9 mouse cellular contexts compared by ENCODE assay signal in genomic region chr3:94412530-94412929, GRCm38 (mm10). TPM values are rescaled to one million over a fixed set of nuclear protein-coding genes. Genes with fewer than 3 reads are reported as not detected.
DNase-seq lines count a peak whose midpoint lies in the region; ATAC-seq and TF ChIP-seq lines count a peak whose summit lies in the region.
"Had no signal": no experiment of that assay in that cellular context is flagged by ENCODE, and none has a peak within 500 bp of the region (broad histone marks: within the 10 kb centered on the region; RNA-seq: fewer than 3 reads in every experiment).

No protein-coding gene starts in this region.

- no peak for TF ChIP-seq CTCF in gastrocnemius, adult 2 months (IDR thresholded peaks at IDR 0.05)
- TF ChIP-seq CTCF in small intestine, adult 2 months (IDR thresholded peaks at IDR 0.05; ENCODE audit: extremely low read depth, insufficient read length, insufficient replicate concordance, low read depth, low read length), result no peak

- peak overlapping the region; percentile 69 for H3K9ac ChIP-seq in forebrain, embryonic 12.5 days

- H3K9me3 ChIP-seq in forebrain, embryonic 12.5 days, result no peaks in the 10 kb centered on the region

- 8% methylated on average over 25 of the region's 25 CpGs for WGBS in forebrain, embryonic 12.5 days
- WGBS in small intestine, adult 2 months, result 2% methylated on average over 25 of the region's 25 CpGs

- H3K4me3 ChIP-seq in gastrocnemius, adult 2 months, result peak overlapping the region; percentile 74
- peak overlapping the region; percentile 58 for H3K4me3 ChIP-seq in forebrain, embryonic 12.5 days (replicated peaks)
- H3K4me3 ChIP-seq in small intestine, adult 2 months (ENCODE audit: low read depth, low read length), result peak overlapping the region; percentile 78

- intact Hi-C loops in gastrocnemius, adult 2 months (cut with DNase I), result no loop called here
- intact Hi-C loops in gastrocnemius, postnatal 36 days (cut with DNase I), result no loop called here

- H3K27ac ChIP-seq in gastrocnemius, adult 2 months, result peak overlapping the region; percentile 65
- H3K27ac ChIP-seq in forebrain, embryonic 12.5 days, result peak overlapping the region; percentile 83
- H3K27ac ChIP-seq in small intestine, adult 2 months (ENCODE audit: insufficient read depth, low read depth, low read length), result no peak overlapping the region

- TF ChIP-seq POLR2A in small intestine, adult 2 months (IDR thresholded peaks at IDR 0.05; ENCODE audit: low read depth, low read length), result no peak

- no peaks in the 10 kb centered on the region for H3K36me3 ChIP-seq in forebrain, embryonic 12.5 days (replicated peaks)
- no peaks in the 10 kb centered on the region for H3K36me3 ChIP-seq in small intestine, adult 2 months (ENCODE audit: control insufficient read depth, insufficient read depth, low read length)

- peak overlapping the region; percentile 92 for H3K4me2 ChIP-seq in forebrain, embryonic 12.5 days

- no peak; the same call in 1 of the 2 replicates for ATAC-seq in forebrain, embryonic 12.5 days (ENCODE audit: low FRiP score)

- DNase-seq in gastrocnemius, adult 2 months, result peak; percentile 30
- DNase-seq in gastrocnemius, postnatal 36 days, result no peak
- peak; percentile 72 for DNase-seq in CD4-positive, CD25-positive, alpha-beta regulatory T cell, adult 2 months (ENCODE audit: low read depth, low spot score)
- DNase-seq in liver, result peak; percentile 22
- no peak for DNase-seq in gastrocnemius, adult 18-20 months (ENCODE audit: low spot score)
- no peak for DNase-seq in urinary bladder, postnatal 4 days (ENCODE audit: low spot score in 2 of 2)

- H3K27me3 ChIP-seq in forebrain, embryonic 12.5 days, result no peaks in the 10 kb centered on the region
- H3K27me3 ChIP-seq in small intestine, adult 2 months (ENCODE audit: control insufficient read depth, insufficient read depth, low read length), result no peaks in the 10 kb centered on the region; the same call in 1 of the 2 replicates

- peaks cover 19% of the 10 kb centered on the region for H3K4me1 ChIP-seq in forebrain, embryonic 12.5 days
- peaks cover 9% of the 10 kb centered on the region for H3K4me1 ChIP-seq in small intestine, adult 2 months (ENCODE audit: control insufficient read depth, insufficient read depth, insufficient read length, low read length)

RNA-seq across cellular contexts. Expression of gene Tdrkh, which starts 0.5 kb away (rescaled TPM):
- total RNA-seq in gastrocnemius, adult 2 months (2021), result 1 to 10 TPM; 2.8 to 2.9 TPM
- 1 to 10 TPM; 1.3 to 1.9 TPM for total RNA-seq in gastrocnemius, postnatal 36 days (2021)
- 67.2 and 67.8 TPM in 2 replicates for polyA plus RNA-seq in forebrain, embryonic 12.5 days (2016; fragmentation: Nextera tagmentation; extraction: Ambion mirVana)
- not detected in 2 replicates for polyA plus RNA-seq in small intestine, adult 2 months (2012; rRNA removed)
- 1 to 10 TPM; 5.2 to 7.0 TPM for total RNA-seq in gastrocnemius, adult 18-20 months (2021)

RNA-seq across cellular contexts. Expression of gene Lingo4, which starts 14.2 kb away (rescaled TPM):
- total RNA-seq in gastrocnemius, adult 2 months (2021), result under 1 TPM; 0.31 to 0.39 TPM
- total RNA-seq in gastrocnemius, postnatal 36 days (2021), result under 1 TPM; 0.15 to 0.26 TPM
- polyA plus RNA-seq in forebrain, embryonic 12.5 days (2016; fragmentation: Nextera tagmentation; extraction: Ambion mirVana), result 0.78 and 0.82 TPM in 2 replicates
- 0.23 and 0.42 TPM in 2 replicates for polyA plus RNA-seq in small intestine, adult 2 months (2012; rRNA removed)
- under 1 TPM; 0.25 to 0.28 TPM for total RNA-seq in gastrocnemius, adult 18-20 months (2021)

RNA-seq across cellular contexts. Expression of gene Mrpl9, which starts 30.6 kb away (rescaled TPM):
- total RNA-seq in gastrocnemius, adult 2 months (2021), result 10 to 100 TPM; 29.5 to 37.2 TPM
- total RNA-seq in gastrocnemius, postnatal 36 days (2021), result 10 to 100 TPM; 34.6 to 34.7 TPM
- polyA plus RNA-seq in forebrain, embryonic 12.5 days (2016; fragmentation: Nextera tagmentation; extraction: Ambion mirVana), result 63.2 and 63.9 TPM in 2 replicates
- polyA plus RNA-seq in small intestine, adult 2 months (2012; rRNA removed), result 17.3 and 20.6 TPM in 2 replicates
- total RNA-seq in gastrocnemius, adult 18-20 months (2021), result 10 to 100 TPM; 30.0 to 33.8 TPM

RNA-seq across cellular contexts. Expression of gene Oaz3, which starts 31.2 kb away (rescaled TPM):
- total RNA-seq in gastrocnemius, adult 2 months (2021), result not detected
- not detected for total RNA-seq in gastrocnemius, postnatal 36 days (2021)
- polyA plus RNA-seq in forebrain, embryonic 12.5 days (2016; fragmentation: Nextera tagmentation; extraction: Ambion mirVana), result 1.0 and 1.3 TPM in 2 replicates
- not detected in 2 replicates for polyA plus RNA-seq in small intestine, adult 2 months (2012; rRNA removed)
- total RNA-seq in gastrocnemius, adult 18-20 months (2021), result not detected
- total RNA-seq: heart, postnatal 14 days had no signal

RNA-seq across cellular contexts. Expression of gene Rorc, which starts 39.9 kb away (rescaled TPM):
- total RNA-seq in gastrocnemius, adult 2 months (2021), result 10 to 100 TPM; 97.8 to 99.7 TPM
- 10 to 100 TPM; 45.6 to 68.8 TPM for total RNA-seq in gastrocnemius, postnatal 36 days (2021)
- 1.3 and 2.0 TPM in 2 replicates for polyA plus RNA-seq in forebrain, embryonic 12.5 days (2016; fragmentation: Nextera tagmentation; extraction: Ambion mirVana)
- polyA plus RNA-seq in small intestine, adult 2 months (2012; rRNA removed), result 10.2 and 28.3 TPM in 2 replicates
- total RNA-seq in gastrocnemius, adult 18-20 months (2021), result 100 to 1,000 TPM in 1 of 2 experiments, 10 to 100 TPM in 1; 99.4 to 107 TPM

Comparison
In these comparisons a context has a peak if more than half of its experiments do, and no peak if none do; other contexts are left out.
1. DNase-seq: peak in gastrocnemius, adult 2 months (single experiment), CD4-positive, CD25-positive, alpha-beta regulatory T cell, adult 2 months (single experiment) and liver (single experiment); none in gastrocnemius, postnatal 36 days (0 of 2), gastrocnemius, adult 18-20 months (single experiment) and urinary bladder, postnatal 4 days (0 of 2).
2. Peak in every context shown above with its lines, with median percentiles within 50 percentile points of each other: H3K4me3 ChIP-seq.